Mouse (Mus musculus): ENCODE data around the gene Asb18. TPM values are rescaled to one million over a fixed set of nuclear protein-coding genes. Genes with fewer than 3 reads are reported as not detected.

Gene Asb18
- polyA plus RNA-seq, 1 experiment from 2014 or later, result not detected

DNA sequence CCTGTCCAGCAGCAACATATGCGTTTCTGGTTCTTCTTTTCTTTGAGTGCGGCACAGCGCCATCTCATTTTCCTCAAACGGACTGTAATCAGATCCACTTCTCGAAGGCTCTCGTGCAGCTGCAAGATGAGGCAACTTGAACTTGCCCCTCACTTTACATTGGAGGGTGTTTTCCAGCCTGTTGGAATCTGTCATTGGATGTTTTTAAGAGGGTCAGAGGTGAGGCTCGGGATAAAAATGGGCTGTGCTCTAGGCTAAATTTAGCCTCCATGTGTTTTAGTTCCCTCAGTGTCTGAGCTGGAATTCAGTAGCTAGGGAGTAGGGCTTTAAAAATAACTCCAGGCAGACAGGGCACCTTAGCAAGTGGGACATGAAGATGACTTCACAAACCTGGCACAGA lies 16.4 kb downstream of the Asb18 start:
- Histone ChIP-seq H3K36me3 (ENCODE audit: control insufficient read depth, insufficient read depth, low read length) (no peaks in the 10 kb centered on the region), H3K4me2 (replicated peaks; ENCODE audit: low read depth, low read length) (no peak overlapping the region), H3K4me3 (ENCODE audit: low read length) (no peak overlapping the region), H3K27ac (ENCODE audit: low read depth, low read length) (no peak overlapping the region), H3K9ac (ENCODE audit: low read depth, low read length) (no peak overlapping the region), H3K4me1 (ENCODE audit: control insufficient read depth, insufficient read depth, low read length) (0 out of 2 replicates have a peak, but pooled peaks cover 3% of the 10 kb centered on the region), H3K9me3 (ENCODE audit: control insufficient read depth, low read length) (no peaks in the 10 kb centered on the region), H3K27me3 (ENCODE audit: control insufficient read depth, insufficient read depth, low read length) (peaks cover 19% of the 10 kb centered on the region)
- no peak for ATAC-seq (ENCODE audit: low FRiP score, low TSS enrichment)
- 17% methylated on average over 7 of the region's 7 CpGs for WGBS

DNA sequence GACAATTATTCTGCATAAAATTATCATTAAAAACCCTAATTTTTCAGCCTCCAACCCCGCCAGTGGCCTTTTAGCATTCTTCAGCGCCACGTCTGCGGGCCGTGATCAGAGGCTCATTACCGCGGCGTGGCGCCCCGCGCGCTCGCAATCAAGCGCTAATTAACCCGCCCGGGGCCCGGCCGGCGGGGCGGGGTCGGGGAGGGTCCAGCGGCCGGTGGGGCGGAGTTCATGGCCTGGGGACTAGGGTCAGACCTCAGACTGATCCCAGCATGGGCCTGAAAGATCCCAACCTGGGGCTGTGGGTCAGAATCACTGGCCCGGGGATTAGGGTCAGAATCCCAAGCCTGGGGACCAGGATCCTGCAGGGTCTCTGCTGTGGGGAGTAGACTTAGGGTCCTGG lies 22.2 kb downstream of the Asb18 start:
- under 1% methylated on average over 25 of the region's 25 CpGs for WGBS
- no peaks in the 10 kb centered on the region for H3K36me3 ChIP-seq (ENCODE audit: control insufficient read depth, insufficient read depth, low read length)
- no peak overlapping the region for H3K27ac ChIP-seq (ENCODE audit: low read depth, low read length)
- no peaks in the 10 kb centered on the region for H3K9me3 ChIP-seq (ENCODE audit: control insufficient read depth, low read length)
- H3K4me3 ChIP-seq (ENCODE audit: low read length), result peak overlapping the region; percentile 25
- ATAC-seq (ENCODE audit: low FRiP score, low TSS enrichment), result no peak
- peak overlapping the region; percentile 34 for H3K4me2 ChIP-seq (replicated peaks; ENCODE audit: low read depth, low read length)
- H3K9ac ChIP-seq (ENCODE audit: low read depth, low read length), result peak overlapping the region; percentile 31; the same call in 1 of the 2 replicates
- H3K27me3 ChIP-seq (ENCODE audit: control insufficient read depth, insufficient read depth, low read length), result peaks cover 37% of the 10 kb centered on the region
- H3K4me1 ChIP-seq (ENCODE audit: control insufficient read depth, insufficient read depth, low read length), result 0 out of 2 replicates have a peak, but pooled peaks cover 4% of the 10 kb centered on the region

DNA sequence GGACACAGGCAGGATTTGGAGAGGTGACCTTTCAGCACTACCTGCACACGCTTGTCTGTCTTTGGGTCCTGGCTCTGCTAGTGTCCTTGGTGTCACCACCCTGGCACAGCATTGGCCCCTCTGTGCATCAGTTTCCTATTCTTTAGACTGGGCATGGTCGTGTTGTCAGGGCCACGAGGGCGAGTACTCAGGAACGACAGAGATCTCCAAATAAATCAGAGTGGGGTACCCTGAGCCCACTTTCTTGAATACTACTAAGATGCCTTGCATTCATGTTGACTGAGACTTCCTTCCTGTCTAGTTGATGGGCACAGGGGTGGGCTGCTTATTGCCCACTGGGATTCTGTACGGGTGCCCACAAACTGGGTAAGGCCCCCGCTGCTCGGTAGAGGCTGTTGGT lies 37.2 kb downstream of the Asb18 start:
- no peaks in the 10 kb centered on the region for H3K4me1 ChIP-seq (ENCODE audit: control insufficient read depth, insufficient read depth, low read length)
- ATAC-seq (ENCODE audit: low FRiP score, low TSS enrichment), result no peak
- WGBS, result 91% methylated on average over 8 of the region's 8 CpGs
- H3K9ac ChIP-seq (ENCODE audit: low read depth, low read length), result no peak overlapping the region
- no peak overlapping the region for H3K4me2 ChIP-seq (replicated peaks; ENCODE audit: low read depth, low read length)
- no peaks in the 10 kb centered on the region; the same call in 1 of the 2 replicates for H3K27me3 ChIP-seq (ENCODE audit: control insufficient read depth, insufficient read depth, low read length)
- no peak overlapping the region for H3K4me3 ChIP-seq (ENCODE audit: low read length)
- no peak overlapping the region for H3K27ac ChIP-seq (ENCODE audit: low read depth, low read length)
- H3K9me3 ChIP-seq (ENCODE audit: control insufficient read depth, low read length), result no peaks in the 10 kb centered on the region
- H3K36me3 ChIP-seq (ENCODE audit: control insufficient read depth, insufficient read depth, low read length), result no peaks in the 10 kb centered on the region

DNA sequence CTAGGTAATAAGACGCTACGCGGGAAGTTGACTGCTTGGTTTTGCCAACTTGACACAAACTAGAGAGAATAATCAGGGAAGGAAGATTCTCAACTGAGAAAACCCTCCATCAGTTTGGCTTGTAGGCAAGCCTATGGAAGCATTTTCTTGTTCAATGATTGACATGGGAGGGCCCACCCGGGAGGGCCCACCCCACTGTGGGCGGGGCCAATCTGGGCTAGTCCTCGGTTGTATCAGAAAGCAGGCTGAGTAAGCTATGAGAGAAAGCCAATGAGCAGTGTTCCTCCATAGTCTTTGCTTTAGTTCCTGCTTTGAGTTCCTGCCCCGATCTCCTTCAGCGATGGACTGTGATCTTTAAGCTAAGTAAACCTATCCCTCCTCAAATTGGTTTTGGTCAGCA lies 38.1 kb downstream of the Asb18 start:
- Histone ChIP-seq H3K9me3 (ENCODE audit: control insufficient read depth, low read length) (no peaks in the 10 kb centered on the region), H3K36me3 (ENCODE audit: control insufficient read depth, insufficient read depth, low read length) (no peaks in the 10 kb centered on the region), H3K9ac (ENCODE audit: low read depth, low read length) (no peak overlapping the region), H3K27ac (ENCODE audit: low read depth, low read length) (no peak overlapping the region), H3K4me3 (ENCODE audit: low read length) (no peak overlapping the region), H3K27me3 (ENCODE audit: control insufficient read depth, insufficient read depth, low read length) (peaks cover 3% of the 10 kb centered on the region), H3K4me1 (ENCODE audit: control insufficient read depth, insufficient read depth, low read length) (no peaks in the 10 kb centered on the region), H3K4me2 (replicated peaks; ENCODE audit: low read depth, low read length) (no peak overlapping the region)
- 84% methylated on average over 8 of the region's 8 CpGs for WGBS
- ATAC-seq (ENCODE audit: low FRiP score, low TSS enrichment), result no peak

DNA sequence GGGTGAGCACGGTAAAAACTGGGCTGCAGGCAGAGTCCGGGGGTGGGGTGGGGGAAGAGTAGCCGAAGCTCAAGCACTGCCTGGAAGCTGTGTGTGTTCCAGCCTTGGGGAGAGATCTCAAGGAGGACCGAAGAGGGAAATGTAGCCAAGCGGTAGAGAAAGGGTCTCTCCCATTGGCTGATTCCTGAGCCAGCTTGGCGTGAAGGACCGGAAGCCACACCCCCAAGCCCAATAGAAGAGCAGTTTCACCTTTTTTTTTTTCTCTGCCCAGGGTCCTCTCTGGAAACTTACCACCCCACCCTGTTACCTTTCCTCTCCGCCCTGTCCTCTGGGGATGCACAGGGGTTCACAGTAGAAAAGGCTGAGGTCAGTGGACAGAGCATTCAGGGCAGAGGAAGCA lies 39.9 kb downstream of the Asb18 start:
- ATAC-seq (ENCODE audit: low FRiP score, low TSS enrichment), result no peak
- no peaks in the 10 kb centered on the region for H3K9me3 ChIP-seq (ENCODE audit: control insufficient read depth, low read length)
- peaks cover 21% of the 10 kb centered on the region for H3K27me3 ChIP-seq (ENCODE audit: control insufficient read depth, insufficient read depth, low read length)
- no peak overlapping the region for H3K4me2 ChIP-seq (replicated peaks; ENCODE audit: low read depth, low read length)
- no peaks in the 10 kb centered on the region for H3K4me1 ChIP-seq (ENCODE audit: control insufficient read depth, insufficient read depth, low read length)
- no peak overlapping the region for H3K27ac ChIP-seq (ENCODE audit: low read depth, low read length)
- H3K4me3 ChIP-seq (ENCODE audit: low read length), result no peak overlapping the region
- H3K9ac ChIP-seq (ENCODE audit: low read depth, low read length), result no peak overlapping the region
- H3K36me3 ChIP-seq (ENCODE audit: control insufficient read depth, insufficient read depth, low read length), result no peaks in the 10 kb centered on the region
- 65% methylated on average over 8 of the region's 8 CpGs for WGBS

DNA sequence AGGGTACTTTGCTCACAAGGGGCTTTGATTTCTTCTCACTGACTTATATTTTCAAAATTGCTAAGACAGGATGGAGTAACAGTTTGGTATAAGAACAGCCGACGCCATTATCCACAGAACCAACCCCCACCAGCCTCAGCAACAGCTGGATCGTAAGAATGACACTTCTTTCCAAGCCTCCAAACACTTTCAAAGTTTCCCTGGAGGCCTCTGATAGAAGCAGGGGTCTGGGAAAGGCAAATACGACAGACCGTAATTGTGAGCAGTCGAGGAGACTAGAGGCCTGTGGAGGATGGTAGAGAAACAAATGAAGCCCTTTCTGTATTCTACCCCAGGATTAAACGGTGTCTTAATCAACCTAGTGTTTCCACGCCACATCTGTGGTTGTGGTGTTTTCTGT lies 42.6 kb downstream of the Asb18 start:
- no peak overlapping the region for H3K4me3 ChIP-seq (ENCODE audit: low read length)
- no peak overlapping the region for H3K9ac ChIP-seq (ENCODE audit: low read depth, low read length)
- H3K36me3 ChIP-seq (ENCODE audit: control insufficient read depth, insufficient read depth, low read length), result no peaks in the 10 kb centered on the region
- no peaks in the 10 kb centered on the region for H3K9me3 ChIP-seq (ENCODE audit: control insufficient read depth, low read length)
- peaks cover 46% of the 10 kb centered on the region for H3K27me3 ChIP-seq (ENCODE audit: control insufficient read depth, insufficient read depth, low read length)
- H3K4me1 ChIP-seq (ENCODE audit: control insufficient read depth, insufficient read depth, low read length), result no peaks in the 10 kb centered on the region
- 38% methylated on average over 8 of the region's 8 CpGs for whole genome bisulfite sequencing
- H3K27ac ChIP-seq (ENCODE audit: low read depth, low read length), result no peak overlapping the region
- no peak for ATAC-seq (ENCODE audit: low FRiP score, low TSS enrichment)
- H3K4me2 ChIP-seq (replicated peaks; ENCODE audit: low read depth, low read length), result no peak overlapping the region

DNA sequence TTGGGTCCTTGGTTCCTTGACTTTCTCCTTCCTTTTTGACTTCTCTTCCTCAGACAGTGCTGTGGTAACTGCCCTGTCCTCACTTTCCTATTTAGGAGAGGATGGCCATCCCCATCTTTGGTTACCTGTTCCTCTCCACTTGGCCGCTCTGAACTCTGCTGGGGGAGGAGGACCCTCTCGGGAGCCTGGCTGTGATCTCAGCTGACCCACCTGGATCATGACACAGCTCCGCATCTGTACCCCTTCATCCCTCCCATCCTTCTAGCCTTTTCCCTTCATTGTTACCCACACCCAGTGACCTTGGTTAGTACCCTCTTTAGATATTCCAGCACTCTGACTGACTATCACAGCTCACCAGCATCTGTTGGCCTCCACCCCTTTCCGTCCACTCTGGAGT lies 44.8 kb downstream of the Asb18 start:
- 72% methylated on average over 4 of the region's 4 CpGs for WGBS
- Histone ChIP-seq H3K4me1 (ENCODE audit: control insufficient read depth, insufficient read depth, low read length) (no peaks in the 10 kb centered on the region), H3K36me3 (ENCODE audit: control insufficient read depth, insufficient read depth, low read length) (no peaks in the 10 kb centered on the region), H3K4me2 (replicated peaks; ENCODE audit: low read depth, low read length) (no peak overlapping the region), H3K9me3 (ENCODE audit: control insufficient read depth, low read length) (no peaks in the 10 kb centered on the region), H3K9ac (ENCODE audit: low read depth, low read length) (no peak overlapping the region), H3K27ac (ENCODE audit: low read depth, low read length) (no peak overlapping the region), H3K4me3 (ENCODE audit: low read length) (no peak overlapping the region), H3K27me3 (ENCODE audit: control insufficient read depth, insufficient read depth, low read length) (peaks cover 54% of the 10 kb centered on the region)
- no peak for ATAC-seq (ENCODE audit: low FRiP score, low TSS enrichment)

DNA sequence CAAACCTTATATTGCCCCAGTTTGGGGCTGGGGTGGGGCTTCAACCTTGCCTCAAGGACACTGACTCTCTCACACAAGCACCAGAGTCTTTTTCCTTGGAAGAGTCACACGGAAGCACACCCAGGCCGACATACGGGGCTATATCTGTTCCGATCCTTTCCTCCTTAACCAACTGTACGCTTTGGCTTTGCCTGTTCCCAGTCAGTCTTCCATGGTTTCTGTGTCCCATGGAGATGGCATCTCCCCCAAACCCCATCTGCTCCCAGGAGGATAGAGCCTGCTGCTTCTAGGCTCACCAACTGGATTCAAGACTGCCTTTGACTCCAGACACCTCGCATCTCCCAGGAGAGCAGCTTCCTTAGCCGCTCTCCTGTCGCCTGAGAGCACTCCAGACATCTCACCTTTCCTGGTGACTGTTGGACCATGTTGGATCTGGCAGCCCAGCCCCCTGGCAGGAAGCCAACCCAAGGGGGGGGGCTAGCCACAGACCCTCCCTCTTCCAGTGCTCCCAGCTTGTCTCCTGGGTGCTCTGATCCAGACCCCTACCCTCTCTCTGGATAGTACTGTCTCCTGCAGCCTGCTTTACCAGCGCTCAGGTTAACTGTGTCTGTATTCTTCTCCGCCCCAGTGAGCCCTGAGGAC lies 45.3 kb downstream of the Asb18 start:
- no peaks in the 10 kb centered on the region for H3K36me3 ChIP-seq (ENCODE audit: control insufficient read depth, insufficient read depth, low read length)
- no peak overlapping the region for H3K27ac ChIP-seq (ENCODE audit: low read depth, low read length)
- H3K9ac ChIP-seq (ENCODE audit: low read depth, low read length), result no peak overlapping the region
- ATAC-seq (ENCODE audit: low FRiP score, low TSS enrichment), result no peak
- no peak overlapping the region for H3K4me3 ChIP-seq (ENCODE audit: low read length)
- WGBS, result 47% methylated on average over 10 of the region's 10 CpGs
- no peaks in the 10 kb centered on the region for H3K4me1 ChIP-seq (ENCODE audit: control insufficient read depth, insufficient read depth, low read length)
- peaks cover 54% of the 10 kb centered on the region for H3K27me3 ChIP-seq (ENCODE audit: control insufficient read depth, insufficient read depth, low read length)
- no peak overlapping the region for H3K4me2 ChIP-seq (replicated peaks; ENCODE audit: low read depth, low read length)
- no peaks in the 10 kb centered on the region for H3K9me3 ChIP-seq (ENCODE audit: control insufficient read depth, low read length)

DNA sequence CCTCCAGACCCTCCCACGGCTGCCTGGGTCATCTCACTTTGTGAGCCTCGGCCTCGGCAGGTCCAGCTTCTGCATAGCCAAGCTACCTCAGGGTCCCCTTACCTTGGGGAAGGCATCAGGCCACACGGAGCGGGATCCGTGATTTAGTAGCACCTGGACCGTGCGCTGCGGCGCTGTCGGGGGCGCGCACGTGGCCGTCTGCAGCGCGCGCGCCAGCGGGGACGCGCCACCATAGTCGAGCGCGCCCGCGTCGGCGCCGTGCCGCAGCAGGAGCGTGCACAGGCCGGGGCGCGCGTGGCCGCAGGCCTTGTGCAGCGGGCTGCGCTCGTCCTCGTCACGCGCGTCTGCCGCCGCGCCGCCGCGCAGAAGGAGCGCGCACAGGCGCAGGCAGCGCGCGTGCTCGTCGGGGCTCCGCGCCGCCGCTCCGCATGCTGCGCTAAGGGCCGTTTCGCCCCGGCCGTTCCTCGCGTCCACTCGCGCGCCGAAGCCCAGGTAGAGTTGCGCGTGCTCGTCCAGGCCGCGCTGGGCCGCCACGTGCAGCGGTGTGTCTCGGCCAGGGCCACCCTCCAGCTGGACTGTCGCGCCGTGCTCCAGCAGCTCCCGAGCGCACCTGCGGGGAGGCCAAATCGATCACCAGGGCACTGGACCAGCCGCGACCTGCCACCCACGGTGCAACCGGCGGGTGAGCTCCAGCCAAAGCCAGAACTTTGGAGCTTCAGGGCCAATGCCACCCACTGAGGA lies 46.2 kb downstream of the Asb18 start:
- H3K27me3 ChIP-seq (ENCODE audit: control insufficient read depth, insufficient read depth, low read length), result peaks cover 55% of the 10 kb centered on the region
- H3K4me2 ChIP-seq (replicated peaks; ENCODE audit: low read depth, low read length), result peak overlapping the region; percentile 100
- ATAC-seq (ENCODE audit: low FRiP score, low TSS enrichment), result peak; percentile 59
- H3K9ac ChIP-seq (ENCODE audit: low read depth, low read length), result peak overlapping the region; percentile 56
- H3K27ac ChIP-seq (ENCODE audit: low read depth, low read length), result no peak overlapping the region
- peak overlapping the region; percentile 62 for H3K4me3 ChIP-seq (ENCODE audit: low read length)
- no peaks in the 10 kb centered on the region for H3K4me1 ChIP-seq (ENCODE audit: control insufficient read depth, insufficient read depth, low read length)
- H3K36me3 ChIP-seq (ENCODE audit: control insufficient read depth, insufficient read depth, low read length), result no peaks in the 10 kb centered on the region
- under 1% methylated on average over 79 of the region's 95 CpGs for WGBS
- no peaks in the 10 kb centered on the region for H3K9me3 ChIP-seq (ENCODE audit: control insufficient read depth, low read length)

Data from kidney, embryonic 14.5 days (tissue).